ENCODE assay signal across 8 mouse cellular contexts in genomic region chr9:117393626-117394525, GRCm38 (mm10).
DNase-seq lines count a peak whose midpoint lies in the region; ATAC-seq lines count a peak whose summit lies in the region.

No protein-coding gene starts in this region.

- no peak overlapping the region for H3K4me3 ChIP-seq in intestine, embryonic 16.5 days (ENCODE audit: low read length)

- peak; percentile 40 for ATAC-seq in intestine, embryonic 16.5 days

- no peaks in the 10 kb centered on the region for H3K9me3 ChIP-seq in intestine, embryonic 16.5 days (ENCODE audit: control insufficient read depth, low read length)

- no peaks in the 10 kb centered on the region for H3K36me3 ChIP-seq in intestine, embryonic 16.5 days (ENCODE audit: control insufficient read depth, insufficient read depth, low read length)

- WGBS in intestine, embryonic 16.5 days = 41% methylated on average over 18 of the region's 18 CpGs

- peaks cover 3% of the 10 kb centered on the region; the same call in 1 of the 2 replicates for H3K4me1 ChIP-seq in intestine, embryonic 16.5 days (ENCODE audit: control insufficient read depth, insufficient read depth, low read length)

- no peaks in the 10 kb centered on the region for H3K27me3 ChIP-seq in intestine, embryonic 16.5 days (replicated peaks; ENCODE audit: control insufficient read depth, insufficient read depth, low read length)

- no peak overlapping the region for H3K27ac ChIP-seq in intestine, embryonic 16.5 days (ENCODE audit: low read length)

- no peak overlapping the region for H3K9ac ChIP-seq in intestine, embryonic 16.5 days (ENCODE audit: low read depth, low read length)

- no peak overlapping the region for H3K4me2 ChIP-seq in intestine, embryonic 16.5 days (ENCODE audit: low read depth, low read length)

- peak; percentile 63 for DNase-seq in embryo, embryonic 11 days
- no peak for DNase-seq in embryo, embryonic 10 days (ENCODE audit: low spot score)
- DNase-seq in retina, postnatal 1 day = peak; percentile 43
- DNase-seq in retina, embryonic 14.5 days (ENCODE audit: low spot score) = no peak
- DNase-seq in lung, postnatal 36 days = peak; percentile 26
- DNase-seq in left cerebral cortex, adult 11 months (ENCODE audit: low spot score) = no peak
- no peak for DNase-seq in frontal cortex, adult 2 months (ENCODE audit: extremely low spot score in 1 of 2, low spot score in 1 of 2)

Comparison
In these comparisons a context has a peak if more than half of its experiments do, and no peak if none do; other contexts are left out.
1. DNase-seq: peak in embryo, embryonic 11 days (single experiment), retina, postnatal 1 day (single experiment) and lung, postnatal 36 days (single experiment); none in embryo, embryonic 10 days (single experiment), retina, embryonic 14.5 days (single experiment), left cerebral cortex, adult 11 months (single experiment) and frontal cortex, adult 2 months (0 of 2).